Mouse (Mus musculus): ENCODE measurements around the gene Zbtb5.
"Not testable (repeated sequence)": the region's sequence is repeated elsewhere in the genome, so short reads cannot be mapped to it uniquely, and the experiment has no call there.

Zbtb5 gene

GRCm38 (mm10) chr4:44970612-44971110 lies 41.6 kb downstream of the Zbtb5 start:
- DNase-seq (ENCODE audit: low read depth, low spot score): peak; percentile 53

- DNase-seq (ENCODE audit: low read depth, low spot score): no peak
These were observed 42.2 kb downstream of the Zbtb5 start for GRCm38 (mm10) chr4:44970056-44970455.

GRCm38 (mm10) chr4:44967402-44967801 lies 44.8 kb downstream of the Zbtb5 start:
- DNase-seq (ENCODE audit: low read depth, low spot score): no peak

GRCm38 (mm10) chr4:44965736-44966135 lies 46.5 kb downstream of the Zbtb5 start:
- no peak for DNase-seq (ENCODE audit: low read depth, low spot score)

GRCm38 (mm10) chr4:44965175-44965574 lies 47.0 kb downstream of the Zbtb5 start:
- DNase-seq (ENCODE audit: low read depth, low spot score): no peak

GRCm38 (mm10) chr4:44963156-44963555 lies 49.1 kb downstream of the Zbtb5 start:
- no peak for DNase-seq (ENCODE audit: low read depth, low spot score)

GRCm38 (mm10) chr4:44959220-44959619 lies 53.0 kb downstream of the Zbtb5 start:
- DNase-seq (ENCODE audit: low read depth, low spot score): no peak

GRCm38 (mm10) chr4:44958776-44959175 lies 53.4 kb downstream of the Zbtb5 start:
- no peak for DNase-seq (ENCODE audit: low read depth, low spot score)

- no peak for DNase-seq (ENCODE audit: low read depth, low spot score)
These were observed 59.2 kb downstream of the Zbtb5 start for GRCm38 (mm10) chr4:44953041-44953440.

- no peak for DNase-seq (ENCODE audit: low read depth, low spot score)
These were observed 63.9 kb downstream of the Zbtb5 start for GRCm38 (mm10) chr4:44948314-44948713.

- no peak for DNase-seq (ENCODE audit: low read depth, low spot score)
These were observed 64.7 kb downstream of the Zbtb5 start for GRCm38 (mm10) chr4:44947464-44947863.

GRCm38 (mm10) chr4:44946126-44946525 lies 66.1 kb downstream of the Zbtb5 start:
- not testable (repeated sequence) for DNase-seq (ENCODE audit: low read depth, low spot score)

- no peak for DNase-seq (ENCODE audit: low read depth, low spot score)
These were observed 67.7 kb downstream of the Zbtb5 start for GRCm38 (mm10) chr4:44944426-44945075.

GRCm38 (mm10) chr4:44943480-44943879 lies 68.7 kb downstream of the Zbtb5 start:
- DNase-seq (ENCODE audit: low read depth, low spot score): no peak

- no peak for DNase-seq (ENCODE audit: low read depth, low spot score)
These were observed 70.0 kb downstream of the Zbtb5 start for GRCm38 (mm10) chr4:44942237-44942636.
